Mouse (Mus musculus): ENCODE measurements at regions not wholly inside any gene's neighbourhood (a gene's known extent, or its start where the extent isn't known, plus 50 kb on each side); places are given as distances from the start of the nearest gene placed in this dataset.

DNA sequence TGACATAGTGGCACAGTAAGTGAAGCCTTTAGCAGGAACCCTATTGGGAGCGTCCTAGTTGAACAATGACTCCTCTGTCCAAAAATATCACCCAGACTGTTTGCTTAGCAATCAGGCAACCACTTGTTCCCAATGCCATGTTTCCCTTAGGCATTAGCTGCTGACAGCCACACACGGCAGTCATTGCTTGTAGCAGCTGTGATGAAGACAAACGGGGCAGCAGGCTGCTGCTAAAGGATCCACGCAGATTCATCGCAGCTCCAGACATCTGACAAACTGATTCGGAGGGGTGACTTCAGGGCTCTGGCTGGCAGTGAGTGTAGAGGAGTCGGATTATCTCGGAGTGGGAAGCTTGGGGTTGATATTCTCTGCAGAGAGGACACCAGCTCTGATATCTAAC, 120.0 kb upstream of the Kcnj6 start:
- no peak for TF ChIP-seq CTCF (conservative IDR thresholded peaks at IDR 0.05; ENCODE audit: low read length)
- no peak for TF ChIP-seq POU5F1 (IDR thresholded peaks at IDR 0.05; ENCODE audit: borderline replicate concordance, low read length)

Measured in E14TG2a.4 (cell line).